In the genomic region with DNA sequence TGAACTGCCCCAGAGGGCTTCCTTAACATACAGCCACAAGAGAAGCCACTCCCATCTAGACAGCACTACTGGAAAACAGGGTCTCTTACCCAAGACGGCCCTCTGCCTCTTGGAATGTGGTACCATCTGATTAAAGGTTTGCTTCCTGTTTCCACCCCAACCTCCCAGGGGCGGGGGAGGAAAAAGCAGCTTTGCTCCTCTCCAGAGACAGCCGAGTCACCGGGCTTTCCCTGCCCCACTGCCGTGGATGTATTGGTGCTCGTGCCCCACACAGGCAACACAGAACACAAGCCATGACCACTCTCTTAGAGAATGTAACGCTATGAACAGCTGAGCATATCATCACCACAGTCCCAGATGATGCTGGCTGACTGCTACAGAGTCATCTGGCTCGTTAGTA, we compare ENCODE assay signal across 35 mouse cellular contexts. TPM values are rescaled to one million over a fixed set of nuclear protein-coding genes. Genes with fewer than 3 reads are reported as not detected.
DNase-seq lines count a peak whose midpoint lies in the region; ATAC-seq lines count a peak whose summit lies in the region.
"Had no signal": no experiment of that assay in that cellular context is flagged by ENCODE, and none has a peak within 500 bp of the region (broad histone marks: within the 10 kb centered on the region; RNA-seq: fewer than 3 reads in every experiment).

No protein-coding gene starts in this region.

- H3K4me2 ChIP-seq in midbrain, embryonic 14.5 days (ENCODE audit: low read length), result no peak overlapping the region
- H3K4me2 ChIP-seq: embryonic facial prominence, embryonic 12.5 days; forebrain, embryonic 15.5 days; hindbrain, embryonic 12.5 days; intestine, embryonic 15.5 days; limb, embryonic 15.5 days; liver, embryonic 13.5 days; neural tube, embryonic 12.5 days had no signal

- WGBS in midbrain, embryonic 14.5 days, result 80% methylated on average over 8 of the region's 8 CpGs

- DNase-seq in 3T3-L1 (ENCODE audit: low read depth, low spot score), result peak; percentile 92
- peak; percentile 41 for DNase-seq in 416B (ENCODE audit: low read depth)
- DNase-seq in Muller cell, postnatal 12 days (ENCODE audit: inconsistent ontology term), result peak; percentile 61
- DNase-seq in adipocyte (ENCODE audit: low spot score), result no peak
- DNase-seq in midbrain, embryonic 14.5 days, result no peak
- DNase-seq: adrenal gland, postnatal 36 days; cerebellum, adult 8-10 months; cerebellum, postnatal 25 days; embryo, embryonic 11 days; gastrocnemius, adult 2 months; gastrocnemius, postnatal 36 days; heart, adult 2 months; heart, postnatal 36 days; kidney, adult 2 months; kidney, postnatal 36 days; layer of hippocampus, postnatal 36 days; liver, embryonic 13.5 days; lung, adult 18-20 months; lung, postnatal 4 days; right cerebral cortex, postnatal 4 days; thymus, adult 2 months; thymus, postnatal 4 days had no signal

- no peaks in the 10 kb centered on the region for H3K4me1 ChIP-seq in midbrain, embryonic 14.5 days (ENCODE audit: control insufficient read depth, insufficient read depth, low read length)
- H3K4me1 ChIP-seq: embryonic facial prominence, embryonic 12.5 days; hindbrain, embryonic 12.5 days; intestine, embryonic 15.5 days; limb, embryonic 15.5 days; midbrain, embryonic 10.5 days; neural tube, embryonic 12.5 days had no signal

- ATAC-seq in granulocyte monocyte progenitor cell, adult 5-6 weeks (replicated peaks; ENCODE audit: poor library complexity, severe bottlenecking), result 0 out of 2 replicates have a peak, but pooled peaks have one; percentile 15
- ATAC-seq in midbrain, embryonic 14.5 days (ENCODE audit: low FRiP score, low TSS enrichment), result no peak
- ATAC-seq: forebrain, embryonic 15.5 days; hindbrain, postnatal 0 days; intestine, embryonic 15.5 days; lung, postnatal 0 days had no signal

- no peak overlapping the region for H3K27ac ChIP-seq in midbrain, embryonic 14.5 days (replicated peaks; ENCODE audit: low read depth, low read length)
- H3K27ac ChIP-seq: embryonic facial prominence, embryonic 12.5 days; forebrain, embryonic 10.5 days; forebrain, embryonic 15.5 days; gastrocnemius, adult 2 months; heart, adult 2 months; hindbrain, embryonic 12.5 days; hindbrain, postnatal 0 days; intestine, embryonic 15.5 days; limb, embryonic 10.5 days; limb, embryonic 15.5 days; liver, embryonic 13.5 days; midbrain, embryonic 10.5 days; neural tube, embryonic 12.5 days had no signal

- H3K9ac ChIP-seq in midbrain, embryonic 14.5 days (replicated peaks; ENCODE audit: low read length), result no peak overlapping the region
- H3K9ac ChIP-seq: embryonic facial prominence, embryonic 12.5 days; forebrain, embryonic 15.5 days; hindbrain, embryonic 12.5 days; intestine, embryonic 15.5 days; limb, embryonic 15.5 days; liver, embryonic 13.5 days; neural tube, embryonic 12.5 days had no signal

- H3K9me3 ChIP-seq in midbrain, embryonic 14.5 days (ENCODE audit: control insufficient read depth, low read length), result no peaks in the 10 kb centered on the region
- H3K9me3 ChIP-seq: embryonic facial prominence, embryonic 12.5 days; forebrain, embryonic 10.5 days; forebrain, embryonic 15.5 days; hindbrain, embryonic 12.5 days; intestine, embryonic 15.5 days; limb, embryonic 10.5 days; limb, embryonic 15.5 days; liver, embryonic 13.5 days; midbrain, embryonic 10.5 days; neural tube, embryonic 12.5 days had no signal

- H3K27me3 ChIP-seq in midbrain, embryonic 14.5 days (ENCODE audit: control insufficient read depth, insufficient read depth, low read length), result no peaks in the 10 kb centered on the region
- H3K27me3 ChIP-seq: embryonic facial prominence, embryonic 12.5 days; forebrain, embryonic 15.5 days; hindbrain, embryonic 12.5 days; intestine, embryonic 15.5 days; limb, embryonic 15.5 days; liver, embryonic 13.5 days; neural tube, embryonic 12.5 days had no signal

- peaks cover 83% of the 10 kb centered on the region for H3K36me3 ChIP-seq in midbrain, embryonic 14.5 days (ENCODE audit: control insufficient read depth, insufficient read depth, low read length)

- H3K4me3 ChIP-seq in midbrain, embryonic 14.5 days (replicated peaks; ENCODE audit: low read depth, low read length), result no peak overlapping the region
- H3K4me3 ChIP-seq: embryonic facial prominence, embryonic 12.5 days; forebrain, embryonic 10.5 days; forebrain, embryonic 15.5 days; gastrocnemius, adult 2 months; heart, adult 2 months; hindbrain, embryonic 12.5 days; intestine, embryonic 15.5 days; limb, embryonic 10.5 days; limb, embryonic 15.5 days; liver, embryonic 13.5 days; midbrain, embryonic 10.5 days; myocyte; neural tube, embryonic 12.5 days had no signal

RNA-seq across cellular contexts. Expression of a gene that starts 11.3 kb away (rescaled TPM):
- 4.5 and 6.5 TPM in 2 replicates for total RNA-seq in granulocyte monocyte progenitor cell, adult 5-6 weeks (2014; fragmentation: Nextera tagmentation)
- 3.3 and 7.5 TPM in 2 replicates for total RNA-seq in granulocyte monocyte progenitor cell, adult 5-6 weeks (2017)
- 18.8 and 24.6 TPM in 2 replicates for polyA plus RNA-seq in midbrain, embryonic 14.5 days (2014; fragmentation: Nextera tagmentation; extraction: Ambion mirVana)

RNA-seq across cellular contexts. Expression of a gene that starts 11.3 kb away (rescaled TPM):
- total RNA-seq in granulocyte monocyte progenitor cell, adult 5-6 weeks (2014; fragmentation: Nextera tagmentation), result 92.9 and 121 TPM in 2 replicates
- total RNA-seq in granulocyte monocyte progenitor cell, adult 5-6 weeks (2017), result 133 and 160 TPM in 2 replicates
- 37.7 and 41.9 TPM in 2 replicates for polyA plus RNA-seq in midbrain, embryonic 14.5 days (2014; fragmentation: Nextera tagmentation; extraction: Ambion mirVana)

RNA-seq across cellular contexts. Expression of a gene that starts 49.3 kb away (rescaled TPM):
- total RNA-seq in granulocyte monocyte progenitor cell, adult 5-6 weeks (2014; fragmentation: Nextera tagmentation), result not detected in 2 replicates
- 0.98 TPM in 1 of 2 replicates, not detected in the other for total RNA-seq in granulocyte monocyte progenitor cell, adult 5-6 weeks (2017)
- 280 and 671 TPM in 2 replicates for polyA plus RNA-seq in midbrain, embryonic 14.5 days (2014; fragmentation: Nextera tagmentation; extraction: Ambion mirVana)

RNA-seq across cellular contexts. Expression of a gene that starts 51.0 kb away (rescaled TPM):
- 38.4 and 40.5 TPM in 2 replicates for total RNA-seq in granulocyte monocyte progenitor cell, adult 5-6 weeks (2014; fragmentation: Nextera tagmentation)
- 31.4 and 36.8 TPM in 2 replicates for total RNA-seq in granulocyte monocyte progenitor cell, adult 5-6 weeks (2017)
- polyA plus RNA-seq in midbrain, embryonic 14.5 days (2014; fragmentation: Nextera tagmentation; extraction: Ambion mirVana), result 114 and 120 TPM in 2 replicates

Comparison
In these comparisons a context has a peak if more than half of its experiments do, and no peak if none do; other contexts are left out.
1. DNase-seq: peak in 3T3-L1 (single experiment), 416B (single experiment) and Muller cell, postnatal 12 days (single experiment); none in adipocyte (single experiment) and midbrain, embryonic 14.5 days (single experiment).